Mouse (Mus musculus) c-Kit-positive CD71-positive TER-119-negative erythroid progenitor cells, embryonic 14.5 days (primary cell): ENCODE data around the gene Vmn1r129.
"Not testable (repeated sequence)": the region's sequence is repeated elsewhere in the genome, so short reads cannot be mapped to it uniquely, and the experiment has no call there.

Experiments used
- DNase-seq: peaks from one replicate; pipeline ENCODE4 v3.0.0-alpha.2; 2013; ENCODE audit warnings: low read depth

Vmn1r129 gene

GRCm38 (mm10) chr7:21361191-21361590 is at the start of gene Vmn1r129:
TSS of gene Vmn1r129 (minus strand) at chr7:21361291.
- not testable (repeated sequence) for DNase-seq

- not testable (repeated sequence) for DNase-seq
Observed at GRCm38 (mm10) chr7:21349073-21349472, 12.0 kb downstream of the Vmn1r129 start, which contains the start of gene Vmn1r128. TSS of gene Vmn1r128 (plus strand) at chr7:21349373.

DNA sequence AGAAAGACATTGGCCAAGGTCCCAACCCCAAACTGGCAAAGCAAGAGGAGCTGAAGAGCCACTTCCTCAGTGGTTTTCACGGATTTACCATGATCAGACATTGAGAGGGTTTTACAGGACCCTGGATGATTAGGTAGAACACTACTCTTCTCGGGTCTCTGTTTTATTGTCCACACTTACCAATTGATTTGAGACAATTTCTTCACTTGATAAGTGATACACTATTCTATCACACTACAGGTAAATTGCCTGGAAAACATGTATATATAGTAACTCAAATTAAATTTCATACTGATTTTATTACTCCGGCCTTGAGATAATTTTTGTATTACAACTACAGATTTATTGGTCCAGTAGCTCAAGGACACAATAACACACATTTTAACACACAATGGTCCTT is 41.3 kb downstream of the Vmn1r129 start, which contains the start of gene Vmn1r127:
Vmn1r127 (minus strand) TSS at position 101 of the 400 bp plus-strand sequence.
- DNase-seq, result not testable (repeated sequence)
